Mouse (Mus musculus) midbrain, embryonic 13.5 days (tissue): ENCODE measurements around the gene Defb29. TPM values are rescaled to one million over a fixed set of nuclear protein-coding genes. Genes with fewer than 3 reads are reported as not detected.

ENCODE experiments used
- ATAC-seq: fragments of 200-750 bp; cut with Nextera tagmentation; 2 replicates; pipeline ENCODE4 v1.8.0; 2017; ENCODE audit warnings: mild to moderate bottlenecking, moderate TSS enrichment, moderate library complexity
- H3K27ac ChIP-seq: fragments of 300-500 bp; sonication (generic); 2 replicates; pipeline ENCODE4 v1.5.1; 2015; ENCODE audit warnings: inconsistent platforms, mild to moderate bottlenecking, moderate library complexity
- H3K27me3 ChIP-seq: fragments of 300-500 bp; sonication (generic); 2 replicates; pipeline ENCODE4 v1.6.1; 2015; ENCODE audit warnings: mild to moderate bottlenecking, inconsistent platforms
- H3K36me3 ChIP-seq: fragments of 300-500 bp; sonication (generic); 2 replicates; pipeline ENCODE4 v1.6.1; 2015; ENCODE audit warnings: mild to moderate bottlenecking, inconsistent platforms
- H3K4me1 ChIP-seq: fragments of 300-500 bp; sonication (generic); replicated peaks from 2 replicates; pipeline ENCODE4 v1.6.1; 2015; ENCODE audit warnings: inconsistent platforms
- H3K4me2 ChIP-seq: fragments of 300-500 bp; sonication (generic); replicated peaks from 2 replicates; pipeline ENCODE4 v1.6.1; 2015; ENCODE audit warnings: moderate library complexity, mild to moderate bottlenecking, inconsistent platforms
- H3K4me3 ChIP-seq: fragments of 300-500 bp; sonication (generic); replicated peaks from 2 replicates; pipeline ENCODE4 v1.5.1; 2015; ENCODE audit warnings: mild to moderate bottlenecking, inconsistent platforms
- H3K9ac ChIP-seq: fragments of 300-500 bp; sonication (generic); replicated peaks from 2 replicates; pipeline ENCODE4 v1.6.1; 2015; ENCODE audit warnings: mild to moderate bottlenecking, inconsistent platforms
- H3K9me3 ChIP-seq: fragments of 300-500 bp; sonication (generic); 2 replicates; pipeline ENCODE4 v1.6.1; 2016; ENCODE audit warnings: mild to moderate bottlenecking, inconsistent platforms
- WGBS: fragments of 180-500 bp; shearing (Covaris S2); methylation state at CpG from one replicate; pipeline ENCODE4 v1.1.7; 2015; 5-methylcytosine and 5-hydroxymethylcytosine counted together
- polyA plus RNA-seq: library from polyadenylated mRNA; unstranded; fragments of >200 nt; fragmentation: Nextera tagmentation; extraction: Ambion mirVana; gene quantifications from 2 replicates; pipeline ENCODE4 v1.2.1, GENCODE M21; 2015

The Defb29 gene
- not detected in 2 replicates for polyA plus RNA-seq

DNA sequence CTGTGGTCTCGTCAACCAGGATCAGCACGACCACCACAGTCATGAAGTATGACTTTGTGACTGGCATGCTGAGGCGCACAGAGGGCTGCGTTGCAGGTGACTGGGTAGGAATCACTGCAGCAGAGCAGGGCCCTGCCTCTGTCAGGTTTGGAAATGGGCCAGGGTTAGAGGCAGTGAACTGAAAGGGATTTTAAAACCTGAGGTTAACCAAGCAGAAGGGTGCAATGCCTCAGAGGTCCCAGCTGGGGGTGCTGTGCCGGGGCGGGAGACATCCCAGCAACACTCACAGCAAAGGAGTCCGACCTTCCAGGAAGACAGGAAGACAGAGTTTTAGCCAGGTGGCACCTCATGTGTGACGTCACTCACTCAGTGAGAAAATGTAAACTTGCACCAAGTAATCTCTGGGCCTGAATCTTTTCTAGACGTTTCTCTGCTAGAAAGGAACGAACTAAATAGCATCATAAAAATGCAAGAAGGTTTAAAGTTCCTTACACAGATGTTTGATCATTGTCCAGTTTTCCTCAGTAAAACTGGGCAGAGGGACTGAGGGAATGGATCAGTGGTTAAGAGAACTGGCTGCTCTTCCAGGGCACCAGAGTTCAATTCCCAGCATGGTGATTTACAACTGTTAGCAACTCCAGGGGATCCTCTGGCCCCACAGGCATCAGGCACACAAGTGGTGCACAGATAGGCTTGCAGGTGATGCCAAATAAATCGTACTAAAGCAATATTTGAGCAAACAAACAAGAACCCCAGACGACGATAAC, at the start of gene Defb29:
Defb29 (minus strand) TSS at position 155 of the 767 bp plus-strand sequence.
- H3K27ac ChIP-seq, result no peak within 1 kb of the TSS
- H3K36me3 ChIP-seq, result no peaks in the 10 kb centered on the region
- no peak within 1 kb of the TSS for H3K4me3 ChIP-seq
- no peak within 1 kb of the TSS for H3K9ac ChIP-seq
- ATAC-seq, result no peak
- no peaks in the 10 kb centered on the region for H3K9me3 ChIP-seq
- WGBS, result 60% methylated on average over 13 of the region's 13 CpGs
- no peak within 1 kb of the TSS for H3K4me2 ChIP-seq
- no peaks in the 10 kb centered on the region for H3K4me1 ChIP-seq
- no peaks in the 10 kb centered on the region for H3K27me3 ChIP-seq

DNA sequence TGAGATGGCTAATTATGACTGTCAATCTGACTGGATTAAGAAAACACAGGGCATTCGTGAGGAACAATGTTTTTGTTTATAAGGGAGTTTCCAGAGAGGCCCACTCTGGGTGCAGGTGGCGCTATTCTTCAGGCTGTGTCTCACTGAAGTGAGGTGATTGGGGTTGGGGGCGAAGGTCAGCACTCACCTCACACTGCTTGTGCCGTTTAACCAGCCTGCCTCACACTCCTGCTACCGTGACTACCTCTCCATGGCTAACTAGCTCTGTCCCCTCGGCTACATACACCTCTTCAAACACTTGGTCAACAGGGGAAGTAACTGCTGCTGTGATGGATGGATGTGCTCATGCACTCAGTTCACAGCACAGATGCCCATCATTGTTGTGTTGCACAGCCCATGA, 49.1 kb upstream of the Defb29 start:
- Histone ChIP-seq H3K36me3 (no peaks in the 10 kb centered on the region), H3K9ac (no peak overlapping the region), H3K9me3 (no peaks in the 10 kb centered on the region), H3K4me1 (no peaks in the 10 kb centered on the region; the same call in 1 of the 2 replicates), H3K4me2 (no peak overlapping the region), H3K27me3 (no peaks in the 10 kb centered on the region), H3K4me3 (no peak overlapping the region), H3K27ac (no peak overlapping the region)
- no peak for ATAC-seq
- 49% methylated on average over 6 of the region's 6 CpGs for WGBS

DNA sequence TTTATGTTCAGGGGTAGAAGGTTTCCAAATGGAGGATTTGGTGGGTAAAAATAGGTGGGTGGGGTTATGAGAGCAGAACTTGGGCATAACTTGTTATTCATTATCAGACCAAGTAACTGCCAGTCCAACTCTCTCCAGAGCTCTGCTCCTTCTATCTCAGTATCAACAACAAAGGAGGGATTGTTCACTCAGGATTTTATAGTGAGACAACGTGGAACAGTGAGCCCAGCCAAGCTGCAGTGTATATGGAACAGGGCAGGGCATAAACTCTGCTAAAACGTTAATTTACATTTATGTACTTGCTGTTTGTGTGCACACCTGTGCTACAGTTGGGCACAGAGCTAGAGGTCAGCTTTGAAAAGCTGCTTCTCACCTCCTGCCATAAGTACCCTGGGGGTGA, 48.6 kb upstream of the Defb29 start:
- Histone ChIP-seq H3K9ac (no peak overlapping the region), H3K27ac (no peak overlapping the region), H3K4me3 (no peak overlapping the region), H3K27me3 (no peaks in the 10 kb centered on the region), H3K4me2 (no peak overlapping the region), H3K9me3 (no peaks in the 10 kb centered on the region), H3K4me1 (no peaks in the 10 kb centered on the region; the same call in 1 of the 2 replicates), H3K36me3 (no peaks in the 10 kb centered on the region)
- ATAC-seq, result no peak
- WGBS, result 49% methylated on average over 2 of the region's 2 CpGs

DNA sequence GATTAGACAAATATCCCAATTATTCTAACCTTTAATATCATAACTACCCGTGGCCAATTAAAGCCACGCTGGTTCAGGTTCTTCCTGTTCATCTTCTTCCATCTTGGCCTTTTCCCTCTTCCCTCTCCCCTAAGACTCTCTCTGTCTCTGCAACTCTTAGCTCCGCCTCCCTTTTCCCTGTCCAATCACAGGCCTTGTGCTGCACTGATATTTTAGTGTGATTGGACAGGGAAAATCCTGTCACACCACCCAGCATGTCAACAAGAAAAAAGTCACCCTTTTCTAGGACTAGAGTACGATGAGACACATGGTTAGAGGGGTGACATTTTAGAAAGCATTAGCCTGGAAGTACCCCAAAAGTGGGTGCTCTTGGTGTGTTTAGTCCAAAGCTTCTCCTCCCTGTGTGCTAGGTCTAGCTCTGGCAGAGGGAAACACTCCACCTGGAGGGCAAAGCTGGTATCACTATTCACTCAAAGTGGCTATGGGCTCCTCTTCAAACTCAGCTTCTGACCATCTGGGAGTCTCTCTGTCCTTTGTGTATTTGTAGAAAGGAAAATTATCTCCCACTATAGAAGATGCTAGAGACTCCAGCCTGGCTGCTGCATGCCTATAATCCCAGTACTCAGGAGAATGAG, 47.1 kb upstream of the Defb29 start:
- Histone ChIP-seq H3K27ac (no peak overlapping the region), H3K27me3 (no peaks in the 10 kb centered on the region), H3K4me3 (no peak overlapping the region), H3K4me1 (no peaks in the 10 kb centered on the region; the same call in 1 of the 2 replicates), H3K9ac (no peak overlapping the region), H3K4me2 (no peak overlapping the region), H3K36me3 (no peaks in the 10 kb centered on the region), H3K9me3 (no peaks in the 10 kb centered on the region)
- WGBS, result 76% methylated on average over 4 of the region's 4 CpGs
- no peak for ATAC-seq

DNA sequence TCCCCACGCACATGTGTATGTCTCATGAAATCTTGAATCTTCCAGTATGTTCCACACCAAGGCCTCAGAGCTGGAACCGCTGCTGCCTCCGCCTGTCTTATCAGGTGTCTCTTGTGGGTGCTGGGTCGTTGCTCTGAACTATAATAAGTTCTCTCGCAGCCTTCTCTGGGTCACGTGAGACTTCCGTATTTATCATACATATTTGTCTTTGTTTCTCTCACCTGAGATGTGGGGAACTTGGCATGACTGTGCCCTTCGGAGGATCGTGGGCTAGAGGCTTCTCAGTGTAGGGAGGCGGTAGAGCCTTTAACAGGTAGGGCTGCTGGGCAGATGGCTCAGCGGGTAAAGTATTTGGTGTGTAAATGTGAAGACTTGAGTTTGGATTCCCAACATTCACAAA, 40.7 kb upstream of the Defb29 start:
- H3K27ac ChIP-seq, result no peak overlapping the region
- H3K4me2 ChIP-seq, result no peak overlapping the region
- no peaks in the 10 kb centered on the region for H3K9me3 ChIP-seq
- no peak overlapping the region for H3K9ac ChIP-seq
- no peak for ATAC-seq
- no peak overlapping the region for H3K4me3 ChIP-seq
- H3K36me3 ChIP-seq, result no peaks in the 10 kb centered on the region
- no peaks in the 10 kb centered on the region for H3K27me3 ChIP-seq
- WGBS, result 90% methylated on average over 11 of the region's 11 CpGs
- H3K4me1 ChIP-seq, result no peaks in the 10 kb centered on the region

DNA sequence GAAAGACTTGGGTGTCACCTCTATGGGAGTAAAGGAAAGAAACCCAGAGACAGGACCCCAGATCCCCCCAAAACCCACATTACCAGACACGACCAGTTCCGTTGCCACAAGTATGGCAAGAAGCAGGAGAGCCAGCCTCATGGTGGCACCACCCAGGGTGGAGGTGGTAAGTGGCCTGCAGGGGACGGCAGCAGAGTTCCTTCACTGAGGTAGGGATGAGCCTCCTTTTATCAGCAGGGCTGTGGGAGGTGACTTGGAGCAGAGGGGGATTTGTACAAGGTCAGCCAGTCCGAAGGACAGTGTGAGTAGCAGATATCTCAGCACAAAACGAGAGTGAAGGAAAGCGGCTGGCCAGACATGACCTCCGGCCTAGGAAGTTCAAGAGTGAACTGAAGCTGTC, 40.2 kb upstream of the Defb29 start, which contains the start of gene Defb19:
Defb19 (minus strand) TSS at position 206 of the 400 bp plus-strand sequence.
- ATAC-seq, result no peak
- no peaks in the 10 kb centered on the region for H3K9me3 ChIP-seq
- no peak within 1 kb of the TSS for H3K27ac ChIP-seq
- no peaks in the 10 kb centered on the region for H3K4me1 ChIP-seq
- H3K9ac ChIP-seq, result no peak within 1 kb of the TSS
- no peaks in the 10 kb centered on the region for H3K36me3 ChIP-seq
- no peak within 1 kb of the TSS for H3K4me2 ChIP-seq
- no peak within 1 kb of the TSS for H3K4me3 ChIP-seq
- no peaks in the 10 kb centered on the region for H3K27me3 ChIP-seq
- WGBS, result 79% methylated on average over 7 of the region's 7 CpGs

DNA sequence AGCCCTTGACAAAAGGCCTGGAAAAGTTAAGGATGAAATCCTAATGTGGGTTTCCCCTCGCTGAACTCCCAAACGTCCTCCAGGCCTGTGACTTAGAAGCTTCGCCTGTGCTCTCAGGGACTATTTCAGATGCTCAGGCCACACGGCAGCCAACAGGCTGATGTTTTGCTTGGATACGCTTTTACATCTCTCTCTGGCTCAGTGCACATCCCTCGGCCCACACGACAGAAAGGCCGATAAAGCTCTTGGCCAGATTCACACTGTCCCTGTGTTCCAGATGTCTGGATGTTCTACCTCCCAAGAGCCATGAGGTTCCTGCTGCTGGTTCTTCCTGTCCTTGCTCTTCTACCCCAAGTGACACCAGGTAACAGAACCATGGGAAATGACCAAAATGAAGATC, 33.6 kb upstream of the Defb29 start:
- ATAC-seq, result no peak
- WGBS, result 83% methylated on average over 8 of the region's 8 CpGs
- Histone ChIP-seq H3K27me3 (no peaks in the 10 kb centered on the region), H3K27ac (no peak overlapping the region), H3K4me1 (no peaks in the 10 kb centered on the region), H3K36me3 (no peaks in the 10 kb centered on the region), H3K4me2 (no peak overlapping the region), H3K4me3 (no peak overlapping the region), H3K9ac (no peak overlapping the region), H3K9me3 (no peaks in the 10 kb centered on the region)

- 63% methylated on average over 11 of the region's 11 CpGs for WGBS
- no peak within 1 kb of the TSS for H3K27ac ChIP-seq
- H3K27me3 ChIP-seq, result no peaks in the 10 kb centered on the region
- H3K9me3 ChIP-seq, result no peaks in the 10 kb centered on the region
- ATAC-seq, result no peak
- no peak within 1 kb of the TSS for H3K9ac ChIP-seq
- H3K36me3 ChIP-seq, result no peaks in the 10 kb centered on the region
- no peak within 1 kb of the TSS for H3K4me3 ChIP-seq
- H3K4me1 ChIP-seq, result no peaks in the 10 kb centered on the region
- no peak within 1 kb of the TSS for H3K4me2 ChIP-seq
Measured at GRCm38 (mm10) chr2:152572114-152572794, 32.4 kb upstream of the Defb29 start, which contains the start of gene Defb21. Defb21 (plus strand) TSS chr2:152572744.

DNA sequence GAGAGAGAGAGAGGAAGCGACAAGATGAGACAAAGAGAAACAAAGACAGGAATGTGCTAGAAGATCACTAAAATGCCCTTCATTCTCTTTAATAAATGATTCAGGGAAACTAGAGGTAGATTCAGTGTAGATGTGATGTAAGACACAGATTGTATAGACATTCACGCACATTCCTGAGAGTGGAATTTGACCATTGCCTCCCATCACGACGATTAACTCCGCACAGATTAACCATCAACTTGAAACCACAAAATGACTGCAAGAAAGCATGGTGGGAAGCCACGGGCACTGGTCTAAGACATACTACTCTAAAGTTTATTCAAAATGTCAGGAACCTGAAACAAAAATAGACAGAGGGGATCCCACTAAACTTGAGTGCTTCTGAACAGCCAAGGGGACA, 30.4 kb upstream of the Defb29 start:
- Histone ChIP-seq H3K4me1 (no peaks in the 10 kb centered on the region), H3K27ac (no peak overlapping the region), H3K4me2 (no peak overlapping the region), H3K9me3 (no peaks in the 10 kb centered on the region), H3K9ac (no peak overlapping the region), H3K36me3 (no peaks in the 10 kb centered on the region), H3K27me3 (no peaks in the 10 kb centered on the region), H3K4me3 (no peak overlapping the region)
- WGBS, result 87% methylated on average over 6 of the region's 6 CpGs
- no peak for ATAC-seq

GRCm38 (mm10) chr2:152569881-152570280, 30.0 kb upstream of the Defb29 start:
- no peak for ATAC-seq
- no peaks in the 10 kb centered on the region for H3K36me3 ChIP-seq
- no peaks in the 10 kb centered on the region for H3K4me1 ChIP-seq
- H3K27ac ChIP-seq, result no peak overlapping the region
- H3K4me3 ChIP-seq, result no peak overlapping the region
- H3K27me3 ChIP-seq, result no peaks in the 10 kb centered on the region
- H3K9me3 ChIP-seq, result no peaks in the 10 kb centered on the region
- H3K9ac ChIP-seq, result no peak overlapping the region
- H3K4me2 ChIP-seq, result no peak overlapping the region
- WGBS, result 81% methylated on average over 4 of the region's 4 CpGs

DNA sequence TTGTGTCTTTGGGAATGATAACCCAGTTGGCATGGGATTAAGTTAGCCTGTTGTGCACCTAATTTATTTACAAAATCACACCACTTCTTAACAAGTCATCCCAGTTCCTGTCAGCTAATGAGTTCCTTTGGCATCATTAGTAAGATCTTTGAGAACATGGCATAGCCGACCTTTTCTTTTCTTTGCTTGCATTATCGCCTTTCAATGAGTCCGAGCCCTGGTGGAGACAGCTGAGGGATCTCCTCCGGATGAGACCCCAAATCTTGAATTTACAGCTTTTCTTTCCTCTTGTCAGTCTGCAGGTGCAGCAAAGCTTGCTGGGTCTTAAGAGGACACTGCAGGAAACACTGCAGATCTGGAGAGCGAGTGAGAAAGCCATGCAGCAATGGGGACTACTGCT, 29.1 kb upstream of the Defb29 start, which contains the start of gene Gm17416:
Gm17416 (plus strand) TSS at position 301 of the 400 bp plus-strand sequence.
- Histone ChIP-seq H3K27ac (no peak within 1 kb of the TSS), H3K4me2 (no peak within 1 kb of the TSS), H3K9ac (no peak within 1 kb of the TSS), H3K4me3 (no peak within 1 kb of the TSS), H3K4me1 (no peaks in the 10 kb centered on the region), H3K36me3 (no peaks in the 10 kb centered on the region), H3K27me3 (no peaks in the 10 kb centered on the region), H3K9me3 (no peaks in the 10 kb centered on the region)
- ATAC-seq, result no peak
- WGBS, result 89% methylated on average over 5 of the region's 5 CpGs

DNA sequence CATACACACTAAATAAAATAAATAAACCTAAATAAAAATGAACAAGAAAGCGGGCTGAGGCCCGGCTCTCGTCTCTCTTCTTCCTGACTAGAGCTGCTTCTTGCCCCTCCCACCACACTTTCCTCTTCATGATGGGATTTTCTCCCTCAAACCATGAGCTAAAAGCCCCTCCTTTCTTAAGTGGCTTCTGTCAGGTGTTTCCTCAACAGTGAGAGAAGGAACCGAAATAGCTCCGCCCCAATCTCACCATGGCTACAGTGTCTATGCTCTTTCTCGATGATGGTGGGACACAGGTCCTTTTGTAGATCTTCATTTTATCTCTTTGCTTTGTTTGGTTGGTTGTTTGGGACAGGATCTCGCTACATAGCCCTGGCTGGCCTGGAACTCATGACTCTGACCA, 16.8 kb upstream of the Defb29 start:
- H3K4me2 ChIP-seq, result no peak overlapping the region
- H3K27me3 ChIP-seq, result no peaks in the 10 kb centered on the region
- no peaks in the 10 kb centered on the region for H3K36me3 ChIP-seq
- WGBS, result 88% methylated on average over 7 of the region's 7 CpGs
- no peak overlapping the region for H3K27ac ChIP-seq
- no peaks in the 10 kb centered on the region for H3K9me3 ChIP-seq
- ATAC-seq, result no peak
- no peak overlapping the region for H3K9ac ChIP-seq
- peaks cover 7% of the 10 kb centered on the region for H3K4me1 ChIP-seq
- no peak overlapping the region for H3K4me3 ChIP-seq
